Mouse (Mus musculus) forebrain, postnatal 0 days (tissue): ENCODE results near the gene Dab1. TPM values are rescaled to one million over a fixed set of nuclear protein-coding genes. Genes with fewer than 3 reads are reported as not detected.

Experiments used
- ATAC-seq: fragments of 200-750 bp; cut with Nextera tagmentation; 2 replicates; pipeline ENCODE4 v1.8.0; 2017; ENCODE audit warnings: mild to moderate bottlenecking, moderate library complexity
- DNase-seq: peaks from one replicate; pipeline ENCODE4 v3.0.0-alpha.2; 2015
- H3K27ac ChIP-seq: fragments of 300-500 bp; sonication (generic); 2 replicates; pipeline ENCODE4 v1.5.1; 2014; ENCODE audit warnings: low read depth, mild to moderate bottlenecking, antibody characterized with exemption, low read length, moderate library complexity, mixed read lengths
- H3K27me3 ChIP-seq: fragments of 300-500 bp; sonication (generic); 2 replicates; pipeline ENCODE4 v1.6.1; 2014; ENCODE audit warnings: mild to moderate bottlenecking, low read length, mixed read lengths; ENCODE audit not compliant: insufficient read depth
- H3K36me3 ChIP-seq: fragments of 300-500 bp; sonication (generic); 2 replicates; pipeline ENCODE4 v1.6.1; 2014; ENCODE audit warnings: mild to moderate bottlenecking, moderate library complexity; ENCODE audit not compliant: insufficient read depth
- H3K4me1 ChIP-seq: fragments of 300-500 bp; sonication (generic); 2 replicates; pipeline ENCODE4 v1.6.1; 2014; ENCODE audit warnings: antibody characterized with exemption; ENCODE audit not compliant: insufficient read depth
- H3K4me2 ChIP-seq: fragments of 300-500 bp; sonication (generic); 2 replicates; pipeline ENCODE4 v1.6.1; 2014; ENCODE audit warnings: low read depth, mild to moderate bottlenecking, moderate library complexity
- H3K4me3 ChIP-seq: fragments of 300-500 bp; sonication (generic); 2 replicates; pipeline ENCODE4 v1.5.1; 2014; ENCODE audit warnings: low read depth, low read length, mixed read lengths
- H3K9ac ChIP-seq: fragments of 300-500 bp; sonication (generic); 2 replicates; pipeline ENCODE4 v1.6.1; 2014; ENCODE audit warnings: mild to moderate bottlenecking
- H3K9me3 ChIP-seq: fragments of 300-500 bp; sonication (generic); 2 replicates; pipeline ENCODE4 v1.6.1; 2016; ENCODE audit warnings: low read length
- CTCF ChIP-seq: sonication (generic); IDR thresholded peaks from 2 replicates; pipeline ENCODE4 v1.5.1; 2016; ENCODE audit warnings: antibody characterized with exemption, control low read depth, low read depth
- WGBS: fragments of 180-500 bp; shearing (Covaris S2); extraction: QIAGEN DNeasy Blood & Tissue Kit; methylation state at CpG from one replicate; pipeline ENCODE4 v1.1.7; 2014; 5-methylcytosine and 5-hydroxymethylcytosine counted together
- polyA plus RNA-seq: library from polyadenylated mRNA; unstranded; fragments of >200 nt; fragmentation: Nextera tagmentation; extraction: Ambion mirVana; gene quantifications from 2 replicates; pipeline ENCODE4 v1.2.1, GENCODE M21; 2015
- total RNA-seq: library from RNA; depleted of rRNA; stranded (reverse); fragments of >200 nt; gene quantifications from 2 replicates; pipeline ENCODE4 v1.2.3, GENCODE M21; 2014

The Dab1 gene
- total and polyA plus RNA-seq, 2 experiments from 2014 or later = 64.8 to 141 TPM

GRCm38 (mm10) chr4:104395515-104395914, 776.4 kb downstream of the Dab1 start:
- Histone ChIP-seq H3K9ac (no peak overlapping the region), H3K27ac (no peak overlapping the region), H3K4me1 (no peaks in the 10 kb centered on the region), H3K27me3 (no peaks in the 10 kb centered on the region), H3K36me3 (no peaks in the 10 kb centered on the region), H3K4me2 (no peak overlapping the region), H3K4me3 (no peak overlapping the region), H3K9me3 (no peaks in the 10 kb centered on the region)
- DNase-seq (no peak), ATAC-seq (peak; percentile 30; the same call in 1 of the 2 replicates)
- no peak for TF ChIP-seq CTCF
- WGBS = 48% methylated on average over 3 of the region's 3 CpGs

GRCm38 (mm10) chr4:104396095-104396494, 776.9 kb downstream of the Dab1 start:
- Histone ChIP-seq H3K4me2 (no peak overlapping the region), H3K9me3 (no peaks in the 10 kb centered on the region), H3K9ac (no peak overlapping the region), H3K36me3 (no peaks in the 10 kb centered on the region), H3K4me3 (no peak overlapping the region), H3K27ac (no peak overlapping the region), H3K4me1 (no peaks in the 10 kb centered on the region), H3K27me3 (no peaks in the 10 kb centered on the region)
- 83% methylated on average over 5 of the region's 5 CpGs for WGBS
- TF ChIP-seq CTCF = peak; percentile 18; the same call in 1 of the 2 replicates
- ATAC-seq (no peak), DNase-seq (no peak)

GRCm38 (mm10) chr4:104399106-104399730, 780.1 kb downstream of the Dab1 start:
- Histone ChIP-seq H3K27ac (peak overlapping the region; percentile 66), H3K9me3 (no peaks in the 10 kb centered on the region), H3K27me3 (no peaks in the 10 kb centered on the region), H3K4me3 (no peak overlapping the region), H3K4me2 (0 out of 2 replicates have a peak overlapping the region, but pooled peaks have one; percentile 13), H3K9ac (no peak overlapping the region), H3K4me1 (no peaks in the 10 kb centered on the region), H3K36me3 (no peaks in the 10 kb centered on the region)
- TF ChIP-seq CTCF = no peak
- DNase-seq = peak; percentile 56
- ATAC-seq = peak; percentile 74
- WGBS = 9% methylated on average over 9 of the region's 9 CpGs

GRCm38 (mm10) chr4:104404099-104404498, 784.9 kb downstream of the Dab1 start:
- Histone ChIP-seq H3K27me3 (no peaks in the 10 kb centered on the region), H3K36me3 (no peaks in the 10 kb centered on the region), H3K4me2 (no peak overlapping the region), H3K9me3 (no peaks in the 10 kb centered on the region), H3K4me3 (no peak overlapping the region), H3K9ac (no peak overlapping the region), H3K27ac (no peak overlapping the region), H3K4me1 (0 out of 2 replicates have a peak, but pooled peaks cover 5% of the 10 kb centered on the region)
- ATAC-seq = peak; percentile 37; the same call in 1 of the 2 replicates
- peak; percentile 24 for DNase-seq
- 56% methylated on average over 5 of the region's 5 CpGs for WGBS
- no peak for TF ChIP-seq CTCF

- no peak for TF ChIP-seq CTCF
- ATAC-seq (peak; percentile 36; the same call in 1 of the 2 replicates), DNase-seq (no peak)
- H3K27ac ChIP-seq = no peak overlapping the region
- H3K4me1 ChIP-seq = 0 out of 2 replicates have a peak, but pooled peaks cover 5% of the 10 kb centered on the region
- H3K4me3 ChIP-seq = no peak overlapping the region
- 82% methylated on average over 6 of the region's 6 CpGs for WGBS
- no peaks in the 10 kb centered on the region for H3K36me3 ChIP-seq
- H3K9ac ChIP-seq = no peak overlapping the region
- H3K9me3 ChIP-seq = no peaks in the 10 kb centered on the region
- H3K4me2 ChIP-seq = no peak overlapping the region
- H3K27me3 ChIP-seq = no peaks in the 10 kb centered on the region
Observed at GRCm38 (mm10) chr4:104410922-104411321, 791.8 kb downstream of the Dab1 start.

GRCm38 (mm10) chr4:104415482-104415881, 796.3 kb downstream of the Dab1 start:
- H3K27me3 ChIP-seq = no peaks in the 10 kb centered on the region
- no peak overlapping the region for H3K9ac ChIP-seq
- H3K4me3 ChIP-seq = no peak overlapping the region
- no peak overlapping the region for H3K4me2 ChIP-seq
- no peak for ATAC-seq
- 34% methylated on average over 2 of the region's 2 CpGs for WGBS
- H3K36me3 ChIP-seq = no peaks in the 10 kb centered on the region
- no peaks in the 10 kb centered on the region for H3K4me1 ChIP-seq
- no peaks in the 10 kb centered on the region for H3K9me3 ChIP-seq
- H3K27ac ChIP-seq = no peak overlapping the region
- DNase-seq = no peak
- TF ChIP-seq CTCF = no peak

- whole genome bisulfite sequencing = 93% methylated on average over 2 of the region's 2 CpGs
- no peak for DNase-seq
Observed at GRCm38 (mm10) chr4:104418354-104418753, 799.2 kb downstream of the Dab1 start.

More at GRCm38 (mm10) chr4:104418354-104418753, 799.2 kb downstream of the Dab1 start:
- no peak overlapping the region for H3K9ac ChIP-seq
- no peak overlapping the region for H3K4me3 ChIP-seq
- H3K27me3 ChIP-seq = no peaks in the 10 kb centered on the region
- no peaks in the 10 kb centered on the region for H3K4me1 ChIP-seq
- H3K9me3 ChIP-seq = no peaks in the 10 kb centered on the region
- no peak overlapping the region for H3K4me2 ChIP-seq
- TF ChIP-seq CTCF = no peak
- H3K27ac ChIP-seq = no peak overlapping the region
- H3K36me3 ChIP-seq = no peaks in the 10 kb centered on the region
- ATAC-seq = no peak
